Mouse (Mus musculus): Measurements from ENCODE around the gene Pir. TPM values are rescaled to one million over a fixed set of nuclear protein-coding genes. Genes with fewer than 3 reads are reported as not detected.

Gene Pir
- polyA plus RNA-seq (2017; shearing (Covaris generic)), result not detected

GRCm38 (mm10) chrX:164269285-164269761 lies at the start of gene Pir:
Gene Pir (plus strand): TSS chrX:164269371.
- ATAC-seq, result no peak

GRCm38 (mm10) chrX:164221989-164222388 lies 47.2 kb upstream of the Pir start:
- peak; percentile 47 for ATAC-seq

- ATAC-seq, result no peak
Observed at GRCm38 (mm10) chrX:164233380-164233779, 35.8 kb upstream of the Pir start.

GRCm38 (mm10) chrX:164245714-164246113 lies 23.5 kb upstream of the Pir start:
- no peak for ATAC-seq

GRCm38 (mm10) chrX:164246722-164247121 lies 22.4 kb upstream of the Pir start:
- ATAC-seq, result no peak

GRCm38 (mm10) chrX:164256527-164256926 lies 12.6 kb upstream of the Pir start:
- no peak for ATAC-seq

- no peak for ATAC-seq
Observed at GRCm38 (mm10) chrX:164258057-164258456, 11.1 kb upstream of the Pir start, which contains the start of gene Bmx. Gene Bmx (minus strand): TSS chrX:164258193.

- no peak for ATAC-seq
Observed at GRCm38 (mm10) chrX:164258662-164259061, 10.5 kb upstream of the Pir start.

GRCm38 (mm10) chrX:164262286-164262685 lies 6.9 kb upstream of the Pir start:
- no peak for ATAC-seq

GRCm38 (mm10) chrX:164264861-164265260 lies 4.3 kb upstream of the Pir start:
- no peak for ATAC-seq

GRCm38 (mm10) chrX:164270603-164271002 lies 1.4 kb downstream of the Pir start:
- no peak for ATAC-seq

GRCm38 (mm10) chrX:164275536-164275935 lies 6.4 kb downstream of the Pir start:
- no peak for ATAC-seq

GRCm38 (mm10) chrX:164280918-164281647 lies 11.9 kb downstream of the Pir start:
- no peak for ATAC-seq

- no peak for ATAC-seq
Observed at GRCm38 (mm10) chrX:164283808-164284207, 14.6 kb downstream of the Pir start.

GRCm38 (mm10) chrX:164287077-164287476 lies 17.9 kb downstream of the Pir start:
- no peak for ATAC-seq

GRCm38 (mm10) chrX:164291147-164291546 lies 22.0 kb downstream of the Pir start:
- no peak for ATAC-seq

GRCm38 (mm10) chrX:164306250-164306649 lies 37.1 kb downstream of the Pir start:
- no peak for ATAC-seq

- ATAC-seq, result no peak
Observed at GRCm38 (mm10) chrX:164313876-164314275, 44.7 kb downstream of the Pir start.

- no peak for ATAC-seq
Observed at GRCm38 (mm10) chrX:164318554-164318953, 49.4 kb downstream of the Pir start.

- ATAC-seq, result no peak
Observed at GRCm38 (mm10) chrX:164320031-164320430, 50.9 kb downstream of the Pir start.

- no peak for ATAC-seq
Observed at GRCm38 (mm10) chrX:164322492-164322891, 53.3 kb downstream of the Pir start.

GRCm38 (mm10) chrX:164323391-164323913 lies 54.3 kb downstream of the Pir start:
- no peak for ATAC-seq

GRCm38 (mm10) chrX:164330351-164330750 lies 61.2 kb downstream of the Pir start:
- no peak for ATAC-seq

GRCm38 (mm10) chrX:164330766-164331165 lies 61.6 kb downstream of the Pir start:
- ATAC-seq, result no peak

Measured in CD4-positive, CD25-positive, alpha-beta regulatory T cell, adult 4 months (primary cell).